Mouse (Mus musculus) CD4-positive, CD25-positive, alpha-beta regulatory T cell, adult 2 months (primary cell): ENCODE data around the gene Pjvk.
"Not testable (repeated sequence)": the region's sequence is repeated elsewhere in the genome, so short reads cannot be mapped to it uniquely, and the experiment has no call there.

ENCODE experiments used
- DNase-seq: peaks from one replicate; pipeline ENCODE4 v3.0.0-alpha.2; 2012; ENCODE audit warnings: low read depth, low spot score

Pjvk gene

DNA sequence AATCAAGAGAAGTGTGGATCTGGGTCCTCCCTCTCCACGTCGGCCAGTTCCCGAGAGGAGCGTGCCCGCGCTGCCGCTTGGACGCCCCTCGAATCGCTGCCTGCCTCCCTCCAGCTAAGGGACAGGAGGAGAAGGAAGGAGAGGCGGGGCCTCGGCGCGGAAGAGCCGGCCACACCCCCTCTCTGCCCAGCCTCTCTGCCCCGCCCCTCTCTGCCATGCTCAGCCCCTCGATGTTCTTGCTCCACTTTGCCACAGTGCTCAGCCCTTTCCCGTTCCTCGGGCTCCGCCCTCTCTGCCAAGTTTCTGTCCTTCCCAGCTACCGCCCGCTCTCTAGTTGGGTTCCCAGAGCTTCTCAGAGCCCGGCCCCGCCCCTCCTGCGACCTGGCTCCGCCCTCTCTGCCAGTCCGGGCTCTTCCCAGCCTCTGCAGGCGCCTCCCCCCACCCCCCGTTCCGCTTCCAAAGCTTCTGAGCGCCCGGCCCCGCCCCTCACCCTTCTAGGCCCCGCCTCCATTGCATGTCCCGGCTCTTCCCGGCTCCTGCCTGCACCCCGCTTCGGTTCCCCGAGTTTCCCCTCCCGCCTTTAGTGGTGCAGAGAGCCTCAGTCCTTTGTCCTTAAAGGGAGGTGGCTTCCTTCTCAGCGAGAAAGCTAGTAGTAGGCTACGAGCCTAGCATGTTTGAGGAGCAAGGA, at the start of gene Pjvk, which contains the start of gene Prkra:
TSS of gene Pjvk (plus strand) at position 594 of the 688 bp plus-strand sequence.
TSS of gene Prkra (minus strand) at position 133 of the 688 bp plus-strand sequence.
- peak; percentile 89 for DNase-seq

DNA sequence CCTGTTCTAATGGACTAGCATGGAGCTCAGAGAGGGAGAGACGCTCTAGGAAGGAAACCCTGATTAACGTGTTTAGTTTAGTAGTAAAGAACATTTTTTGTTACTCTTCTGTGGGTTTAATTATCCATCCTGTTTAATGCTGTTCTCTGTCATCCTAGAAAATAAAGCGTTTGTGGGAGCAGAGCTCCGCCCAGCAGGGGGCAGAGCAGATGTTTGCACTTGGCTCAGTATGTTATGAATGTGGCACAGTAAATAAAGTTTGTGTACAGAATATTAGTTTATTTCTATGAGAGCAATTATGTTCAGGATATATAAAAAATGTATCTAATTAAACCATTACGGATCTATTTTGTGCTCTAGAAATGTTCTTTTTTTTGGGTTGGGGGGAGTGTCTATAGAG, 49.1 kb upstream of the Pjvk start:
- DNase-seq: no peak

GRCm38 (mm10) chr2:76602256-76602655, 46.0 kb upstream of the Pjvk start:
- DNase-seq: no peak

DNA sequence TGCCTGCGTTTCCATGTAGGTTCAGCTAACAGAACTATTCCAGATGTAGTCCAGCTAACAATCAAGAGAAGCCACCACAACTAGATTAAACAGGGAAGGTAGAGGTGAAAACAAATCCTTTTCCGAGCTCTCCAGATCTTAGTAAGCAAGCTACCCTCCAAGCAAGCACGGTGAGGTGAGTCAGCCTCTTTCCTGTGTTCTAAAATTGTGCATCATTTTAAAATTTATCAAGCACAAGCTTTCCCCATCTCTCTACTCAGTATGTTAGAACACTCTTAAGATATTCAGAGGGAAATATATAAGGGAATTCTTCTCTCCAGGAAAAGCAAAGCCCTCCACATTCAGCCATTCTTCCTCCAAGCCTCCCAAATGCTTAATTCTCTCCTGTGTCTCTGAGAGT, 41.6 kb upstream of the Pjvk start:
- no peak for DNase-seq

DNA sequence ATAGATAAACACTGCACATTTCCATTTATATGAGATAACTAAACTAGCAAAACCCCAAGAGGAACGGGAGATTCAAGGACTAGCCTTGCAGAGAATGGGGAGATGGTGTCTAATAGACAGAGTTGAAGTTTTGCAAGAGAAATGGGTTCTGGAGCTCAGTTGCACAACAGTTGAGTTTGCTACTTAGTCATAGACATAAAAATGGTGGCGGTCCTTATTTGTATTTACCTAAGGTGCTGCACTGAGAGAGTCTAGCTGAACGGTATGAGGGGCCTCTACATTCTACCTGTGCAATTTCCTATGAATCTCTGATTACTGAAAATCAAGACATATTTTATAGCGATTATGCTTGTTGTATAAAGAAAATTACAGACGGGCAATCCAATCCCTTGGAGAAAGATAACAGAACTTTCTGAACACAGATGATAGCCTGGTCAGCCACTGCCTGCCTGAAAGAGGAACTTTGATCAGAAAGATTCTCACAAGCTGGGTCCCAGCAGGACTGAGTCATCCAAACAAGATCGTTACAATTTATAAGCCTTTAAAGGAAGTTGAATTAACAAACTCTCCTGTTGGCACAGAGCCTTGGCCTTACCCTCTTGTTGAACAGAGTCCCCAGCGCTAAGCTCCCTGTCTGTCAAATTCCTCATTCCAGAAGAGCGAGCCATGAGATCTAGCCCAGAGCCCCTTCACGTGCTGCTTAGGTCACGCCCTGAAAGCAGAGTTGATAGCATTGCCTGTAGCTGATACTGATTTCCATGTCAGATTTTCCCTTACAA, 37.8 kb upstream of the Pjvk start:
- DNase-seq: no peak

DNA sequence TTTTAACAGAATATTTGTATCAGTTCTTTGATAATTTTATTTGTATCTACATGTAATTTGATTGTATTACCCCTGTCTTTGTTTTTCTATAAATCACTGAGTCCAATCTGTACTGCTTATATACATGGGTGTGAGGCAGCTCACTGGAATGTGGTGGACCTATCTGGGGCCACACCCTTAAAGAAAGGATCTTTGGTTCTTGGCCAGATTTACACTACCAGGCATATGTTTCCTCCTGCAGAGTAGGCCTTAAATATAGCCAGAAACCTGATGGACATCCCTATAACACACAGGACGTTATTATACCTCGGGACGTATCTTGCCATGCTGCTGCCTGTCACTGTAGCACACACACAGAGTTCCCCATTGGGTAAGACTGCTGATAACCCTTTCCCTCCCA, 36.3 kb upstream of the Pjvk start:
- no peak for DNase-seq

- DNase-seq: peak; percentile 53
Observed at GRCm38 (mm10) chr2:76618078-76618477, 30.2 kb upstream of the Pjvk start.

- no peak for DNase-seq
Observed at GRCm38 (mm10) chr2:76620188-76620587, 28.1 kb upstream of the Pjvk start.

DNA sequence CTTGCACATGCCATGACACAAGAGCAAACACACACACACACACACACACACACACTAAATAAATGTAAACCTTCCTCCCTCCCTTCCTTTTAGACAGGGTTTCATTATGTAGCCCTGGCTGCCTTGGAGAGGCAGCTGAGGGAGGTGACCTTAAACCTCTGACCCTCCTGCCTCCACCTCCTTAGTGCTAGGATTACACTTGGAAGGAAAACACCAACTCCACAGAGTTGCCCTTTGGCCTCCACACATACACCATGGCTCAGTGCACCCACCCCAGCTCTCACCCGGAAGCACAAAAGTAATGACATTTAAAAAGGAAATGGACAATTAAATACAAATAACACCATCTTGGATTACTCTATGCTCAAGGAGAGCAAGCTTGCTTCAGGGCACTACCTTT, 26.6 kb upstream of the Pjvk start:
- DNase-seq: no peak

DNA sequence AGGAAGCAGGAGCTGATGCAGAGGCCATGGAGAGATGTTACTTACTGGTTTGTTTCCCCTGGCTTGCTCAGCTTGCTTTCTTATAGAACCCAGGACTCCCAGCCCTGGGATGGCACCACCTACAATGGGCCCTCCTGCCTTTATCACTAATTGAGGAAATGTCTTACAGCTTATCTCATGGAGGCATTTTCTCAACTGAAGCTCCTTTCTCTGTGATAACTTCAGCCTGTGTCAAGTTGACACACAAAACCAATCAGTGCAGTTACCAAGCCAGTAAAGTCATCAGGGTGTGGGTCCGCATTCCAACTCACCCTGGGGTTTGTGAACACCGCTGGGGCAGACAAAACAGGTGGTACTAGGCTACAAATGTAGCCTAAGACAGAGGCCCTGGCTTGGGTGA, 26.0 kb upstream of the Pjvk start:
- not testable (repeated sequence) for DNase-seq

- no peak for DNase-seq
Observed at GRCm38 (mm10) chr2:76630293-76630692, 18.0 kb upstream of the Pjvk start.

- DNase-seq: no peak
Observed at GRCm38 (mm10) chr2:76631600-76631999, 16.7 kb upstream of the Pjvk start.

GRCm38 (mm10) chr2:76639637-76640036, 8.6 kb upstream of the Pjvk start:
- DNase-seq: no peak

DNA sequence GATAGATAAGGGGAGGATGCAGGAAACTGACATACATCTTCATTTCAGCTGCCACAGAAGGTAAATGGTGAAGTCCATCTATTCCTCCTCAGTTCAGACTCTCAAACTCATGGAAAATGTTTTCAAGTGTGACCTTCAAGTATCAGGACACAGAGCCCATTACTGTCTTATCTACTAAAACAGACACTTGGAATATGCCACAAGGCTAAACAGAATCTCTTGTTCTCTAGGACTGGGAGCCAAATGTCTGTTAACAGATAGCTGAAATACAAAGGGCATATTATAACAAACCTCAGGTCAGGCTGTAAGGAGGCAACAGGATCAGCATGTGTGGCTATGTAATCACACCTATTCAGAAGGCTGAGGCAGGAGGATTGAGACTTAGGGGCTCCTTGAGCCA, 4.5 kb upstream of the Pjvk start:
- DNase-seq: no peak

GRCm38 (mm10) chr2:76647441-76647869, 821 bp upstream of the Pjvk start:
- DNase-seq: peak; percentile 28

- no peak for DNase-seq
Observed at GRCm38 (mm10) chr2:76648666-76649141, 428 bp downstream of the Pjvk start.

DNA sequence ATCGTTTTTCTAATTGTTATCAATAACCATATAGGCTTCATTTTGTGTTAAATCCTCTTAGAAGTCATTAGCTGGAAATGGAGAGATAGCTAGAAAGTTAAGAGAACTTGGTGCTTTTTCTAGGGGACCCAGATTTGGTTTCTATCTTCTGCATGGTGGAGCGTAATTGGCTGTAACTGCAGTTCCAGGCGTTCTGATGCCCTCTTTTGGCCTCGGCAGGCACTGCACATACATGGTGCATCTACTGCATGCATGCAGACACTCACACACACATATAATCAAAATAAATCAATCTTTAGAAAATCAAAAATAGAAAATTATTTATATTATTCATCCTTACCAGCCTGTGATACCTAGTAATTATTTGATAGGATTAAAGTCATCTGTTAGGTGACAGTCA, 4.8 kb downstream of the Pjvk start:
- DNase-seq: no peak

GRCm38 (mm10) chr2:76654646-76655045, 6.4 kb downstream of the Pjvk start:
- DNase-seq: no peak

GRCm38 (mm10) chr2:76655444-76655843, 7.2 kb downstream of the Pjvk start:
- no peak for DNase-seq

DNA sequence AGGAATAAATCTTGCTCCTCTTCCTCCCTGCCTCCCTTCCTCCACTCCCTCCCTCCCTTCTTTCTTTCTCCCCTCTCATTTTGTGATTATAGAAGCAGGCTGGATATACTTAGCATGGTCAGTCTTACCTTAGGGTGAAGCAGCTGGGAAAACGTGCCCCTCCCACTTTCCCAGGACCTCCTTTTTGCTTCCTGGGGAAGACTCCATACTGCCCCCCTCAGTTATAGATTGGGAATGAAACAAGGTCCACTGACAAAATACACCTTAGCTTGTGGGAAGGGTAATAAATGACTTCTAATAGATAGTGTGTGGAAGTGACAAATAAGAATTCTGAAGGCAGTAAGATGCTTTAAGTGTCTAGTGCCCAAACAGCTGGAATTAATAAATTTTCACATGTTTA, 7.7 kb downstream of the Pjvk start:
- DNase-seq: peak; percentile 12

DNA sequence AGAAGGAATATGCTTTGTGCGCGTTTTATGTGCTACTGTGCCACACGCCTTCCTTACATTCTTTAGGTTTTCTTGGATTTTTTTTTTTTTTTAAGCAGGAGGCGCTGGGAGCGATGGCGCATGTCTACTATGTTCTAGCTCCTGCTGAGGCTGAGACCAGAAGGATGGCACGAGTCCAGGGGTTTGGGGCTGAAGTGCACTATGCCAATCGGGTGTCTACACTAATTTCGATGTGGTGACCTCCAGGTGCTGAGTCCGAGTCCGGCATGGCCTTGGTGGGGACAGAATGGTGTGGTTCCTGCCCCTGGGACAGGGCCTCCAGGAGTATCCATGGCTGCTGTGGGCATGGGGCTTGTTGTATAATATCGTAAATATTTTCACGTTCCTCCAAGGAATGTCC, 10.3 kb downstream of the Pjvk start:
- DNase-seq: no peak

DNA sequence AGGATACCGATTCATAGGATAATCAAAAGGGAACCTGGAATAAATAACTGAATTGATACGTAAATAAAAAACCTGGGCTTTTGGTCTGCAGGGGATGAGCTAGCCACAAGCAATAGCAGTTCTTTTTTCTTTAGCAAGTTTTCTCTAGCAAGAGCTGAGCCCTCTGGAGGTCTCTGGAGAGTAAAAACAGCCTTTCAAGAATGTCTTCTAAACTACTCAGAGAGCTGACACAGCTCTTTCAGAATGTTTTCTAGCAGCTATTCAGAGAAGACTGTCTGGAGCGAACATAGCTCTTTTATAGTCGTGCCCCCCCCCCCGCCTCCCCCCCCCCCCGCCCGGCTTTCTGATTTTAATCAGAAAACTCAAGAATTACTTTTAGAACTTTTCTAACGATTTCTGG, 11.1 kb downstream of the Pjvk start:
- DNase-seq: no peak

DNA sequence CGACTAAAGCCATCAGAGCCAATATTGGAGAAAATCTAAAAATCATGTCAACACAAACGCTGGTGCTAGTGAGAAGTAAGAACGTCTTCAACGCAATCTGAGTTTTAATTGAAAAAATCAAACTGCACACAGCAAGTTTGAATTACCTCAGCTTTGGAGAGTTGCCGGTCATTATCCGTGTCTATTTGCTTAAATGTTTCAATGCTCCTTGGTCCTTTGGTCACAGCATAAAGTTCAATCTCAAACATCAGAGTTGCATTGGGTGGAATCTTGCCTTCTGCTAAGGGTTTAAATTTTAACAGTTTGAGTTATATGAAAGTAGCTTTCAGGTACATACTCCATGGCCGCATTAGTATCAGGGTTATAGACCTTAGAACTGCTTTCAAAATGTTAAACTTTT, 17.3 kb downstream of the Pjvk start:
- DNase-seq: no peak
